Mouse (Mus musculus): ENCODE data around the gene Slc23a2. TPM values are rescaled to one million over a fixed set of nuclear protein-coding genes. Genes with fewer than 3 reads are reported as not detected.

Slc23a2 gene
- polyA plus RNA-seq, 1 experiment: 3.6 TPM

DNA sequence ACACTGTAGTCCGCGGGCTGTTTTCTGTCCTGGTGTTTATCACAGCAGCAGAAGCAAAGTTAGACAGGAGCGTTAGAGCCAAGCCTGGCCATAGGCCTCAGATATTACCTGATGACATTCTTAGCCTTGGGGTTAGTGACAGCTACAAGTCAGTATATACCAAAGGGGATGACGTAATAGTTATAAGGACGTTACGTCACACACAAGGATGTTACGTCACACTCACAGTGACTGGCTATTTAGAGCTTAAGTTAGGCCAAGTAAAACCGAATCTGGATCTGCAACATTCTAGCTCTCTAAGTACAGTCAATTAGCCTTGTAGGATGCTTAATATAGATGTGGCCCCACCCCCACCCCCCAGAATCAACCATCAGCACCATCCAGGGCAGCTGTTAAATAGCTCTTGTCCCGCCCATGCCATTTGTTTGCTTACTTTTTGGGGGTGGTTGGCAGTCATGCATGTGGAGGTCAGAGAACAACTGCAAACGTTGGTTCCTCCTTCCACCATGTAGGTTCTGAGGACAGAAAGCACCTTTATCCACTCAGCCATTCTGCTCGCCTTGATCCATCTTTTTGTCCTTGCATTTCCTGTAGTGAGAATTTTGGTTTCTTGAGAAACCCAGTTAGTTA, 96.7 kb downstream of the Slc23a2 start:
- Histone ChIP-seq H3K4me1 (ENCODE audit: control insufficient read depth, insufficient read depth, low read length) (peaks cover 2% of the 10 kb centered on the region), H3K36me3 (ENCODE audit: control insufficient read depth, insufficient read depth, low read length) (no peaks in the 10 kb centered on the region), H3K27me3 (ENCODE audit: control insufficient read depth, insufficient read depth, low read length) (no peaks in the 10 kb centered on the region), H3K27ac (ENCODE audit: control insufficient read depth, insufficient read depth, low read depth, low read length) (no peak overlapping the region), H3K4me3 (ENCODE audit: control insufficient read depth, low read depth, low read length) (no peak overlapping the region)
- TF ChIP-seq POLR2A (IDR thresholded peaks at IDR 0.05; ENCODE audit: control insufficient read depth, low read depth, low read length) (no peak), CTCF (IDR thresholded peaks at IDR 0.05; ENCODE audit: control insufficient read depth, insufficient read depth, insufficient replicate concordance, low read depth, low read length) (no peak)

DNA sequence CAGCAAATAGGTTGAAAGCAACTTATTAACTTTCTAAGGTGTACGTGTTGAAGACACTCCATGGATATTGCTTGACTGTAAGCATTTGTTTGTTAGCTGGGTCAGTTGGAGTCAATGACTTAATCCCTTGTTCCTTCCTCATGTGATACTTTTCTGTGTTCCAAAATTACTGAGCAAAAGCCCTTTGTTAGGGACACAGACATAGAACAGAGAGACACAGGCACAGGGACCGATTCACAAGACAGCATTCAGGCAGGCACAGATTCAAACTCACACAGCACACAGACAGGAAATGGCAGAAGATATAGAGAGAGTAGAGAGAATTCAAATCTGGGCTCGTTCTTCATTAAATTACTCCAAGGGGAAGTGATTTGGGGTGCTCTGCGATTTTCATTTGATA, 97.5 kb downstream of the Slc23a2 start:
- H3K36me3 ChIP-seq (ENCODE audit: control insufficient read depth, insufficient read depth, low read length): no peaks in the 10 kb centered on the region
- H3K4me1 ChIP-seq (ENCODE audit: control insufficient read depth, insufficient read depth, low read length): peaks cover 2% of the 10 kb centered on the region
- no peak overlapping the region for H3K4me3 ChIP-seq (ENCODE audit: control insufficient read depth, low read depth, low read length)
- TF ChIP-seq CTCF (IDR thresholded peaks at IDR 0.05; ENCODE audit: control insufficient read depth, insufficient read depth, insufficient replicate concordance, low read depth, low read length) (no peak), POLR2A (IDR thresholded peaks at IDR 0.05; ENCODE audit: control insufficient read depth, low read depth, low read length) (no peak)
- H3K27ac ChIP-seq (ENCODE audit: control insufficient read depth, insufficient read depth, low read depth, low read length): no peak overlapping the region
- no peaks in the 10 kb centered on the region for H3K27me3 ChIP-seq (ENCODE audit: control insufficient read depth, insufficient read depth, low read length)

DNA sequence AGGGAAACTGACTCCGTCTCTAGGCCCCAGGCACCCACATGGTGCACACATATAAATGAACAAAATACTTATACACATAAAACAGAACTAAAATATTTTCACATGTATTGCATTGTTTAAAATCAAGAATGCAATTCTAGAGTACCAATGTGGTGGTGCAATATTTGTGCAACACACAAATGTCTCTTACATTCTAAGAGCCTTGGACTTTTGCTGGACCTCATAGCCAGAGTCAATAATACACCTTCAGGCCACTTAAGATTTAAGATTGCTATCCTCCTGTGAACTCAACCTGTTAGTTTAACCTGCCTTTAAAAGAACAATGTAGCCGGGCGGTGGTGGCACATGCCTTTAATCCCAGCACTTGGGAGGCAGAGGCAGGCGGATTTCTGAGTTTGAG, 98.2 kb downstream of the Slc23a2 start:
- no peaks in the 10 kb centered on the region for H3K27me3 ChIP-seq (ENCODE audit: control insufficient read depth, insufficient read depth, low read length)
- TF ChIP-seq CTCF (IDR thresholded peaks at IDR 0.05; ENCODE audit: control insufficient read depth, insufficient read depth, insufficient replicate concordance, low read depth, low read length) (no peak), POLR2A (IDR thresholded peaks at IDR 0.05; ENCODE audit: control insufficient read depth, low read depth, low read length) (no peak)

DNA sequence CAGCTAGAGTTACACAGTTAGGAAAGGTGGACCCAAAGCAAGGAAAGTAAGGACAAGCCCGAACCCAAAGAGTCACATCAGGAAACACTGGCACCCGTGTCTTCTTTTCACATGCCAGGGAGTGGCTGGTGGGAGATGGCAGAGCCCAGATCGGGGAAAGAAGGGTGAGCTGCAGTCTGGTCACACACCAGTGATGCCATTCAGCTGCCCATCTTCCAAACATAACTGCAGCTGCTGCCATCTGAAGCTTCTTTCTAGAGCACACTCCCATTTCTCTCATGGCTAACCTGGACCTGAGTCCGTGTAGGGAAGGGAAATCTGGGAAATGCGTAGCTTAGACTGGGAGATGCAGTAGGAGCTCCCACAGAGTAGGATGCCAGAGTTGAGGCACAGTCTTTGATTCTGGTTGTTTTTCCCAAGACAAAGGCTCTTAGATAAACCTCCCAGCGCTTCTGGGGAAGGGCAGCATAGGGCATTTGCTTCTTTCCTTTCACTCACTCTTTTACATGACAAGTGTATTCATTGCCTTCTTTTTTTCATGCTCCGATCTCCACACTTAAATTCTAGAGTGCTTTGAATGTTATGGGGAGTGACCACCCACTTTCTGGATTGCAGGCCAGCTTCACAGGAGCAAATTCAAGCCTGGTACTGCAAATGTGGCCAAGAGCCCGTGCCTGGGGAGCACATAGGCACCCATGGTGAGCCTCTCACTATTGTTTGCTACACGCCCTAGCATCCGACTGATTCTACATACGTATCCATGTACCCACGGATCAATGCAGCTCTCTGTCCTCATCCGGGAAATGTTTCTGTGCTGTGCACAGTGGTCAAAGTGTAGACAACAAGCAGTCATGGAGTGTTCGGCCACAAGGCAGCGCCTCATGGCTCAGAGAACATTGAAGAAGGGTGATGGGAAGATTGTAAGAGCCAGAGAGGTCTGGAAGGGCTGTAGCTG, 100.3 kb downstream of the Slc23a2 start:
- Histone ChIP-seq H3K27ac (ENCODE audit: control insufficient read depth, insufficient read depth, low read depth, low read length) (peak overlapping the region; percentile 67), H3K4me1 (ENCODE audit: control insufficient read depth, insufficient read depth, low read length) (peaks cover 2% of the 10 kb centered on the region)
- TF ChIP-seq POLR2A (IDR thresholded peaks at IDR 0.05; ENCODE audit: control insufficient read depth, low read depth, low read length): no peak
- no peak for TF ChIP-seq CTCF (IDR thresholded peaks at IDR 0.05; ENCODE audit: control insufficient read depth, insufficient read depth, insufficient replicate concordance, low read depth, low read length)

More for the DNA sequence above, 98.2 kb downstream of the Slc23a2 start:
- Histone ChIP-seq H3K27ac (ENCODE audit: control insufficient read depth, insufficient read depth, low read depth, low read length) (no peak overlapping the region), H3K36me3 (ENCODE audit: control insufficient read depth, insufficient read depth, low read length) (no peaks in the 10 kb centered on the region), H3K4me3 (ENCODE audit: control insufficient read depth, low read depth, low read length) (no peak overlapping the region), H3K4me1 (ENCODE audit: control insufficient read depth, insufficient read depth, low read length) (peaks cover 2% of the 10 kb centered on the region)

DNA sequence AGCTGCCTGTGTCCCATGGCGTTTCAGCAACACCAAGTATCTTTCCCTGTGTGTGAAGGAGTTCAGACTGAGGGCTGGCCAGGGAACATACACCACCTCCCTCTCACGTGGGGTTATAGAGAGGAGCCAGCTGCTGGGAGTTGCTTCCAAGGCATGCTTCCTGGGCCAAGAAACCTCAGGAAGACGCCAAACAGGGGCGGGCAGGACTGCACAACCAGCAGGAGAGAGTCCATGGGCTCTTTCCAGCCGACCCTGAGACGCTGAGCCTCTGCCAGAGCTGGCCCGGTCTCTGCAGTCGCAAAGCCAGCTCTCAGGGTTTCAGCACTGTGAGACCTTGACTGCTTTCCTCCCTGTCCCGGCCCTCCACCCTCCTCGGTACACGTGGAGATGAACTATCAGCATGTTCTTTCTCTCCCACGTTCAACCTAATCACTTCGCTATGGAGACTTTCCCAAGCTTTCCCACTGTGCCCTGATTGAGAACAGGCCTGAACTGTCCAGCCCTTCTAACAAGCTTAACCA, 101.7 kb downstream of the Slc23a2 start:
- no peaks in the 10 kb centered on the region for H3K36me3 ChIP-seq (ENCODE audit: control insufficient read depth, insufficient read depth, low read length)
- peak overlapping the region; percentile 71 for H3K27ac ChIP-seq (ENCODE audit: control insufficient read depth, insufficient read depth, low read depth, low read length)
- H3K4me1 ChIP-seq (ENCODE audit: control insufficient read depth, insufficient read depth, low read length): peaks cover 2% of the 10 kb centered on the region
- TF ChIP-seq POLR2A (IDR thresholded peaks at IDR 0.05; ENCODE audit: control insufficient read depth, low read depth, low read length) (peak; percentile 52), CTCF (IDR thresholded peaks at IDR 0.05; ENCODE audit: control insufficient read depth, insufficient read depth, insufficient replicate concordance, low read depth, low read length) (no peak)
- H3K4me3 ChIP-seq (ENCODE audit: control insufficient read depth, low read depth, low read length): no peak overlapping the region
- no peaks in the 10 kb centered on the region for H3K27me3 ChIP-seq (ENCODE audit: control insufficient read depth, insufficient read depth, low read length)

More for the DNA sequence above, 100.3 kb downstream of the Slc23a2 start:
- Histone ChIP-seq H3K4me3 (ENCODE audit: control insufficient read depth, low read depth, low read length) (no peak overlapping the region), H3K36me3 (ENCODE audit: control insufficient read depth, insufficient read depth, low read length) (no peaks in the 10 kb centered on the region), H3K27me3 (ENCODE audit: control insufficient read depth, insufficient read depth, low read length) (no peaks in the 10 kb centered on the region)

DNA sequence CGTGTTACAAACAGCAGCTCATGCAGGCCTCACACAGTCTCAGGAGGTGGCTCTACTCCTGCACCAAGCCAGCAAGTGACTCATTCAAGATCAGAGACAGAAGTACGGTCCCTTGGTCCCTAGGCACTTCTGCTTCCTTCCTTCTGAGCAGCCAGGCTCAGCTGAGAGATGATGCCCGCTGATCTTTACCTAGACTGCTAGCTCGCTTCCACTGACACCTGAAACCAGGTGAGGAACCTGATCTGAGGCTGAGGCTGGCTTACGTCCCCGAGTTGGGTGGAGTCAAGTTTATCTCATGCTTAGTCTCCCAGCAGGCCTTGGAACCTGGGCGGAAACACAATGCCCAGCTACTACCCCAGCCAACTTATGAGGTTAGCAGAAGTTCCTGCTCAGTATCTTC, 105.0 kb downstream of the Slc23a2 start:
- Histone ChIP-seq H3K27me3 (ENCODE audit: control insufficient read depth, insufficient read depth, low read length) (no peaks in the 10 kb centered on the region), H3K4me1 (ENCODE audit: control insufficient read depth, insufficient read depth, low read length) (peaks cover 4% of the 10 kb centered on the region), H3K27ac (ENCODE audit: control insufficient read depth, insufficient read depth, low read depth, low read length) (no peak overlapping the region), H3K4me3 (ENCODE audit: control insufficient read depth, low read depth, low read length) (no peak overlapping the region), H3K36me3 (ENCODE audit: control insufficient read depth, insufficient read depth, low read length) (no peaks in the 10 kb centered on the region)
- TF ChIP-seq POLR2A (IDR thresholded peaks at IDR 0.05; ENCODE audit: control insufficient read depth, low read depth, low read length): no peak
- no peak for TF ChIP-seq CTCF (IDR thresholded peaks at IDR 0.05; ENCODE audit: control insufficient read depth, insufficient read depth, insufficient replicate concordance, low read depth, low read length)

DNA sequence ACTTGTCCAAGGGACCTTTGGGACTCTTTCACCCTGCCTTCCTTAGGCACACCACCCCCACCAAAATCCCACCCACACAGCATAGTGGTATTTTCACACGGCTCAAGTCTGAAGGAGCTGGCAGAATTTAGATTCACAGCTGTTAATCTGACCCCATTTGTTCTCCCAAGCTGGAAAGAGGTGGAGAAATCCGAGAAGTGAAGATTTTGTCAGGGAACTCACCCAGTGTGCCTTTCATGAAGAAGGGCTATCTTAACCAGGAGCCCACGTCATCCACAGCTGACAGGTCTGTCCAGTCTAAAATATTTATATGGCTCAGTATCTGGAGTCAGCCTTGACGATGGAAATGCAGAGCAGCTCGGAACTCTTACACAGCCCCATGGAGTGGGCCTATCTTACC, 108.6 kb downstream of the Slc23a2 start:
- Histone ChIP-seq H3K27ac (ENCODE audit: control insufficient read depth, insufficient read depth, low read depth, low read length) (no peak overlapping the region), H3K36me3 (ENCODE audit: control insufficient read depth, insufficient read depth, low read length) (no peaks in the 10 kb centered on the region), H3K4me3 (ENCODE audit: control insufficient read depth, low read depth, low read length) (no peak overlapping the region), H3K4me1 (ENCODE audit: control insufficient read depth, insufficient read depth, low read length) (peaks cover 5% of the 10 kb centered on the region), H3K27me3 (ENCODE audit: control insufficient read depth, insufficient read depth, low read length) (no peaks in the 10 kb centered on the region)
- TF ChIP-seq CTCF (IDR thresholded peaks at IDR 0.05; ENCODE audit: control insufficient read depth, insufficient read depth, insufficient replicate concordance, low read depth, low read length): no peak
